Mouse (Mus musculus) neural tube, embryonic 14.5 days (tissue): ENCODE results near the gene Nphs2. TPM values are rescaled to one million over a fixed set of nuclear protein-coding genes. Genes with fewer than 3 reads are reported as not detected.

Experiments
- ATAC-seq: fragments of 200-750 bp; cut with Nextera tagmentation; 2 replicates; pipeline ENCODE4 v1.8.0; 2017; ENCODE audit warnings: low read depth, mild to moderate bottlenecking, moderate TSS enrichment, moderate library complexity
- H3K27ac ChIP-seq: fragments of 300-500 bp; sonication (generic); 2 replicates; pipeline ENCODE4 v1.5.1; 2014; ENCODE audit warnings: low read depth, mild to moderate bottlenecking, control low read depth, low read length, moderate library complexity, mixed read lengths
- H3K27me3 ChIP-seq: fragments of 300-500 bp; sonication (generic); 2 replicates; pipeline ENCODE4 v1.6.1; 2014; ENCODE audit warnings: low read length; ENCODE audit not compliant: control insufficient read depth, insufficient read depth
- H3K36me3 ChIP-seq: fragments of 300-500 bp; sonication (generic); 2 replicates; pipeline ENCODE4 v1.6.1; 2014; ENCODE audit warnings: low read length, mixed read lengths; ENCODE audit not compliant: control insufficient read depth, insufficient read depth
- H3K4me1 ChIP-seq: fragments of 300-500 bp; sonication (generic); 2 replicates; pipeline ENCODE4 v1.6.1; 2014; ENCODE audit warnings: low read length; ENCODE audit not compliant: control insufficient read depth, insufficient read depth
- H3K4me2 ChIP-seq: fragments of 300-500 bp; sonication (generic); 2 replicates; pipeline ENCODE4 v1.6.1; 2014; ENCODE audit warnings: mild to moderate bottlenecking, low read depth, low read length, control low read depth
- H3K4me3 ChIP-seq: fragments of 300-500 bp; sonication (generic); 2 replicates; pipeline ENCODE4 v1.5.1; 2014; ENCODE audit warnings: low read depth, low read length, control low read depth, mixed read lengths
- H3K9ac ChIP-seq: fragments of 300-500 bp; sonication (generic); replicated peaks from 2 replicates; pipeline ENCODE4 v1.6.1; 2014; ENCODE audit warnings: low read depth, mild to moderate bottlenecking, control low read depth, low read length, mixed read lengths
- H3K9me3 ChIP-seq: fragments of 300-500 bp; sonication (generic); 2 replicates; pipeline ENCODE4 v1.6.1; 2016; ENCODE audit warnings: low read length; ENCODE audit not compliant: control insufficient read depth
- WGBS: fragments of 180-500 bp; shearing (Covaris S2); extraction: QIAGEN DNeasy Blood & Tissue Kit; methylation state at CpG from one replicate; pipeline ENCODE4 v1.1.7; 2014; 5-methylcytosine and 5-hydroxymethylcytosine counted together
- polyA plus RNA-seq: library from polyadenylated mRNA; unstranded; fragments of >200 nt; fragmentation: Nextera tagmentation; extraction: Ambion mirVana; gene quantifications from 2 replicates; pipeline ENCODE4 v1.2.1, GENCODE M21; 2014

Nphs2 gene
- polyA plus RNA-seq, 1 experiment from 2014 or later: 0.19 TPM

DNA sequence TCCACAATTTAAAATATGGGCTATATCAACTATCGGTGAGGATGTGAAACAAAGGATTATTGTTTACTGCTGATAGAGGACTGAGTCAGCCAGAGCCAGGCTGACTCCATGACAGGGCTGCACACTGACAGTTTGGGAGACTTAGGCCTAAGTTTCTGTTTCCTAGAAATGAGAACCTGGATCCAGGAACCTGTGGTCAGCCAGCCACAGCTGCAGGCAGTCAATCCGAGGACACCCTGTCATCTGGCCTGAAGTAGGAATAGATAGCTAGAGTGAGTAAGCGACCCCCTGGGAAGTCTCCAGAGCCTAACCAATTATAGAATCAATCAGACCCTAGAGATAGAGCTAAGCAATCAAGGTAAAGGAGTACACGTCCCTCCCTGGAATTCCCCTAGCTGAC, 33.9 kb downstream of the Nphs2 start:
- H3K9me3 ChIP-seq: no peaks in the 10 kb centered on the region
- H3K4me2 ChIP-seq: no peak overlapping the region
- no peak overlapping the region for H3K27ac ChIP-seq
- no peaks in the 10 kb centered on the region for H3K4me1 ChIP-seq
- no peak overlapping the region for H3K9ac ChIP-seq
- ATAC-seq: no peak
- no peaks in the 10 kb centered on the region for H3K36me3 ChIP-seq
- no peaks in the 10 kb centered on the region for H3K27me3 ChIP-seq
- 73% methylated on average over 4 of the region's 4 CpGs for WGBS
- no peak overlapping the region for H3K4me3 ChIP-seq

GRCm38 (mm10) chr1:156345633-156346032, 35.1 kb downstream of the Nphs2 start:
- 95% methylated on average over 4 of the region's 4 CpGs for WGBS
- H3K9ac ChIP-seq: no peak overlapping the region

DNA sequence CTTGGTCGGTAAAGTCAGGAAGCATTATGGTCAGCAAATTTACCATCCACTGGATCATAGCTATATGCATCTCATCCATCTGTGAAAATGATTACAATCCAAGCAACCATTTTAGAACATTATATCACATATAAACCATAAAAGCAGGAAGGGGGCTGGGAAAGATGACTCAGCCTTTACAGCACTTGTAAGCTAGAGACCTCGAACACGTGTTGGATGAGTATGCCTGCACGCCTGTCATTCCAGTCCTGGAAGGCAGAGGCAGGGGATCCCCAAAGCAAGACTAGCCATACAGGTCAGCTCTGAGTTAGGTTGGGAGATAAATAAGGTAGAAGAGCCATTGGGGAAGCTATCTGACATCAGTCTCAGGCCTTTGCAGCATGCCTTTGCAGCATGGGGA, 38.5 kb downstream of the Nphs2 start:
- Histone ChIP-seq H3K9ac (no peak overlapping the region), H3K27ac (no peak overlapping the region), H3K9me3 (no peaks in the 10 kb centered on the region), H3K4me1 (no peaks in the 10 kb centered on the region), H3K27me3 (no peaks in the 10 kb centered on the region), H3K36me3 (no peaks in the 10 kb centered on the region), H3K4me3 (no peak overlapping the region), H3K4me2 (no peak overlapping the region)
- no peak for ATAC-seq
- 77% methylated on average over 4 of the region's 4 CpGs for WGBS

More at GRCm38 (mm10) chr1:156345633-156346032, 35.1 kb downstream of the Nphs2 start:
- Histone ChIP-seq H3K4me1 (no peaks in the 10 kb centered on the region), H3K4me2 (no peak overlapping the region), H3K4me3 (no peak overlapping the region), H3K27ac (no peak overlapping the region), H3K27me3 (no peaks in the 10 kb centered on the region), H3K36me3 (no peaks in the 10 kb centered on the region), H3K9me3 (no peaks in the 10 kb centered on the region)
- ATAC-seq: no peak

- no peaks in the 10 kb centered on the region for H3K27me3 ChIP-seq
- H3K9ac ChIP-seq: no peak overlapping the region
- no peak overlapping the region for H3K4me3 ChIP-seq
- ATAC-seq: no peak
- WGBS: 87% methylated on average over 4 of the region's 4 CpGs
- no peaks in the 10 kb centered on the region for H3K36me3 ChIP-seq
- no peak overlapping the region for H3K27ac ChIP-seq
- H3K4me2 ChIP-seq: no peak overlapping the region
- H3K4me1 ChIP-seq: no peaks in the 10 kb centered on the region
- H3K9me3 ChIP-seq: no peaks in the 10 kb centered on the region
These were observed 39.9 kb downstream of the Nphs2 start for GRCm38 (mm10) chr1:156350441-156350840.

- Histone ChIP-seq H3K27me3 (no peaks in the 10 kb centered on the region), H3K9me3 (no peaks in the 10 kb centered on the region), H3K27ac (no peak overlapping the region), H3K4me1 (no peaks in the 10 kb centered on the region), H3K4me2 (no peak overlapping the region), H3K36me3 (no peaks in the 10 kb centered on the region), H3K9ac (no peak overlapping the region), H3K4me3 (no peak overlapping the region)
- no peak for ATAC-seq
- 90% methylated on average over 2 of the region's 2 CpGs for WGBS
These were observed 41.9 kb downstream of the Nphs2 start for GRCm38 (mm10) chr1:156352466-156352865.

GRCm38 (mm10) chr1:156365740-156366139, 55.2 kb downstream of the Nphs2 start, which contains the start of gene Gm2000:
TSS of gene Gm2000 (plus strand) at chr1:156366040.
- 85% methylated on average over 8 of the region's 8 CpGs for WGBS

More at GRCm38 (mm10) chr1:156365740-156366139, 55.2 kb downstream of the Nphs2 start, which contains the start of gene Gm2000:
- ATAC-seq: no peak
- no peaks in the 10 kb centered on the region for H3K9me3 ChIP-seq
- H3K36me3 ChIP-seq: no peaks in the 10 kb centered on the region
- no peak within 1 kb of the TSS for H3K4me3 ChIP-seq
- no peak within 1 kb of the TSS for H3K27ac ChIP-seq
- H3K4me2 ChIP-seq: no peak within 1 kb of the TSS
- H3K27me3 ChIP-seq: no peaks in the 10 kb centered on the region
- H3K4me1 ChIP-seq: no peaks in the 10 kb centered on the region
- no peak within 1 kb of the TSS for H3K9ac ChIP-seq

Other genes starting within 250 kb of the Nphs2 start
- 4.9 and 5.0 TPM in 2 replicates for gene Fam163a, start 105.7 kb upstream of the Nphs2 start, polyA plus RNA-seq
- gene Tdrd5, start 7.1 kb upstream of the Nphs2 start, polyA plus RNA-seq: 1.1 and 2.7 TPM in 2 replicates
- 560 and 566 TPM in 2 replicates for gene Gm2000, start 55.3 kb downstream of the Nphs2 start, polyA plus RNA-seq
- gene Axdnd1, start 110.4 kb downstream of the Nphs2 start, polyA plus RNA-seq: 0.19 and 0.35 TPM in 2 replicates
- gene Soat1, start 163.6 kb downstream of the Nphs2 start, polyA plus RNA-seq: 8.9 and 9.5 TPM in 2 replicates
- 0.90 and 0.97 TPM in 2 replicates for gene Gm10031, start 213.3 kb downstream of the Nphs2 start, polyA plus RNA-seq
- gene Abl2, start 248.1 kb downstream of the Nphs2 start, polyA plus RNA-seq: 9.8 and 10.1 TPM in 2 replicates